Mouse (Mus musculus): ENCODE data around the gene Shank1. TPM values are rescaled to one million over a fixed set of nuclear protein-coding genes. Genes with fewer than 3 reads are reported as not detected.
A peak's percentile ranks its signal among the peaks of the same experiment; 100 is the strongest.

Gene Shank1
- total RNA-seq, 2 experiments from 2014 or later = 4.3 to 6.3 TPM

- DNase-seq = no peak
Observed at GRCm38 (mm10) chr7:44341119-44341518, 31.1 kb downstream of the Shank1 start.

GRCm38 (mm10) chr7:44341714-44342113, 31.7 kb downstream of the Shank1 start:
- no peak for DNase-seq

GRCm38 (mm10) chr7:44343459-44344015, 33.5 kb downstream of the Shank1 start:
- peak; percentile 60 for DNase-seq

- no peak for DNase-seq
Observed at GRCm38 (mm10) chr7:44344622-44345021, 34.6 kb downstream of the Shank1 start.

- DNase-seq = no peak
Observed at GRCm38 (mm10) chr7:44349043-44349442, 39.0 kb downstream of the Shank1 start.

- DNase-seq = peak; percentile 87
Observed at GRCm38 (mm10) chr7:44350957-44351711, 41.1 kb downstream of the Shank1 start.

GRCm38 (mm10) chr7:44351881-44352749, 42.1 kb downstream of the Shank1 start:
- no peak for DNase-seq

GRCm38 (mm10) chr7:44352750-44353600, 42.9 kb downstream of the Shank1 start:
- DNase-seq = no peak

- peak; percentile 59 for DNase-seq
Observed at GRCm38 (mm10) chr7:44353601-44354340, 43.7 kb downstream of the Shank1 start.

GRCm38 (mm10) chr7:44355411-44355810, 45.4 kb downstream of the Shank1 start:
- no peak for DNase-seq

- DNase-seq = no peak
Observed at GRCm38 (mm10) chr7:44356590-44357481, 46.8 kb downstream of the Shank1 start.

- no peak for DNase-seq
Observed at GRCm38 (mm10) chr7:44357531-44357930, 47.5 kb downstream of the Shank1 start.

- no peak for DNase-seq
Observed at GRCm38 (mm10) chr7:44358012-44358411, 48.0 kb downstream of the Shank1 start.

- DNase-seq = no peak
Observed at GRCm38 (mm10) chr7:44358886-44359654, 49.0 kb downstream of the Shank1 start.

GRCm38 (mm10) chr7:44359908-44360672, 50.0 kb downstream of the Shank1 start:
- DNase-seq = peak; percentile 96

- no peak for DNase-seq
Observed at GRCm38 (mm10) chr7:44360792-44361301, 50.8 kb downstream of the Shank1 start.

GRCm38 (mm10) chr7:44372678-44373077, 62.6 kb downstream of the Shank1 start:
- no peak for DNase-seq

- no peak for DNase-seq
Observed at GRCm38 (mm10) chr7:44373460-44373859, 63.4 kb downstream of the Shank1 start.

Measured in adrenal gland, postnatal 10 days (tissue).